In the genomic region with DNA sequence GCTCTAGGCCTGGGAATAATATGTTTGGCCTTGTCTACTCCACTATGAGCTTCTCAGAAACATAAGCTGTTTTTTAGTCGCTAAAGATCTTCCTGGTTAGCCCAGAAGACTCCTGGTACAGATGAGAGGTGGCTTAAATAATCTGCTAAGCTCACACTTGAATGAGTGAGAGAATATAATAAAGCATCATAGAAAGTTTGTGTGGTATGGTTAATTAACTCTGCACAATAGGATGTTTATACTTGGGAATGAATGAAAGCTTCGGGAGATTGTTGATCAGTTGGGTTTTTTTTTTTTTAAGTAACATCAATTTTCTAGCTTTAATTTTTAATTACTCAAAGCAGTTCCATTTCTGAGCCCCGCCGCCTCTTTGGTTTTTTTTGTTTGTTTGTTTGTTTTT, we compare ENCODE assay signal across 18 mouse cellular contexts. TPM values are rescaled to one million over a fixed set of nuclear protein-coding genes. Genes with fewer than 3 reads are reported as not detected.
DNase-seq lines count a peak whose midpoint lies in the region; ATAC-seq and TF ChIP-seq lines count a peak whose summit lies in the region.
"Had no signal": no experiment of that assay in that cellular context is flagged by ENCODE, and none has a peak within 500 bp of the region (broad histone marks: within the 10 kb centered on the region; RNA-seq: fewer than 3 reads in every experiment).

No protein-coding gene starts in this region.

- no peak for DNase-seq in layer of hippocampus, adult 2 months (ENCODE audit: low spot score in 2 of 2)
- no peak for DNase-seq in layer of hippocampus, adult 9-10 months (ENCODE audit: low spot score)
- peak; percentile 57 for DNase-seq in Muller cell, postnatal 12 days (ENCODE audit: inconsistent ontology term)
- DNase-seq: adrenal gland, adult 2 months; adrenal gland, postnatal 10 days; adrenal gland, postnatal 36 days; B cell, adult 2 months; cerebellum, adult 11-12 months had no signal

- H3K9ac ChIP-seq in hindbrain, embryonic 15.5 days: no peak overlapping the region
- no peak overlapping the region for H3K9ac ChIP-seq in hindbrain, embryonic 12.5 days
- H3K9ac ChIP-seq: embryonic facial prominence, embryonic 12.5 days; forebrain, embryonic 13.5 days; forebrain, embryonic 15.5 days; forebrain, postnatal 0 days had no signal

- H3K4me3 ChIP-seq in hindbrain, embryonic 15.5 days: no peak overlapping the region
- H3K4me3 ChIP-seq in hindbrain, embryonic 12.5 days: no peak overlapping the region
- no peak overlapping the region for H3K4me3 ChIP-seq in layer of hippocampus, adult 2 months
- H3K4me3 ChIP-seq: embryonic facial prominence, embryonic 10.5 days; embryonic facial prominence, embryonic 12.5 days; forebrain, embryonic 13.5 days; forebrain, embryonic 15.5 days had no signal

- ATAC-seq in hindbrain, embryonic 15.5 days (ENCODE audit: low FRiP score, low read depth): no peak
- ATAC-seq in hindbrain, embryonic 12.5 days (ENCODE audit: low FRiP score): no peak
- ATAC-seq: CD4-positive, CD25-positive, alpha-beta regulatory T cell, adult 4 months had no signal

- WGBS in hindbrain, embryonic 15.5 days: 64% methylated on average over 4 of the region's 4 CpGs
- WGBS in hindbrain, embryonic 12.5 days: 85% methylated on average over 4 of the region's 4 CpGs

- H3K27ac ChIP-seq in hindbrain, embryonic 15.5 days (replicated peaks): no peak overlapping the region
- H3K27ac ChIP-seq in hindbrain, embryonic 12.5 days: no peak overlapping the region
- peak overlapping the region; percentile 70 for H3K27ac ChIP-seq in layer of hippocampus, adult 2 months
- H3K27ac ChIP-seq: embryonic facial prominence, embryonic 10.5 days; embryonic facial prominence, embryonic 12.5 days; forebrain, embryonic 13.5 days; forebrain, embryonic 15.5 days had no signal

- TF ChIP-seq CTCF in layer of hippocampus, adult 2 months (conservative IDR thresholded peaks at IDR 0.05): no peak

- H3K36me3 ChIP-seq in hindbrain, embryonic 15.5 days: no peaks in the 10 kb centered on the region
- no peaks in the 10 kb centered on the region for H3K36me3 ChIP-seq in hindbrain, embryonic 12.5 days
- H3K36me3 ChIP-seq: embryonic facial prominence, embryonic 10.5 days; embryonic facial prominence, embryonic 12.5 days; forebrain, embryonic 15.5 days; G1E had no signal

- no peaks in the 10 kb centered on the region for H3K9me3 ChIP-seq in hindbrain, embryonic 15.5 days
- H3K9me3 ChIP-seq in hindbrain, embryonic 12.5 days (replicated peaks): no peaks in the 10 kb centered on the region
- H3K9me3 ChIP-seq: embryonic facial prominence, embryonic 10.5 days; embryonic facial prominence, embryonic 12.5 days; forebrain, embryonic 13.5 days; forebrain, embryonic 15.5 days; G1E had no signal

- peak overlapping the region; percentile 6; the same call in 1 of the 2 replicates for H3K4me2 ChIP-seq in hindbrain, embryonic 15.5 days
- no peak overlapping the region for H3K4me2 ChIP-seq in hindbrain, embryonic 12.5 days (replicated peaks)
- H3K4me2 ChIP-seq: embryonic facial prominence, embryonic 12.5 days; forebrain, embryonic 15.5 days had no signal

- H3K27me3 ChIP-seq in hindbrain, embryonic 15.5 days: no peaks in the 10 kb centered on the region
- H3K27me3 ChIP-seq in hindbrain, embryonic 12.5 days: no peaks in the 10 kb centered on the region
- H3K27me3 ChIP-seq: embryonic facial prominence, embryonic 12.5 days; forebrain, embryonic 13.5 days; forebrain, embryonic 15.5 days had no signal

- peaks cover 6% of the 10 kb centered on the region; the same call in 1 of the 2 replicates for H3K4me1 ChIP-seq in hindbrain, embryonic 15.5 days (replicated peaks)
- H3K4me1 ChIP-seq in hindbrain, embryonic 12.5 days: no peaks in the 10 kb centered on the region
- H3K4me1 ChIP-seq: embryonic facial prominence, embryonic 10.5 days; embryonic facial prominence, embryonic 12.5 days had no signal

RNA-seq across cellular contexts. Expression of a gene that starts 8.8 kb away (rescaled TPM):
- 3.3 and 4.3 TPM in 2 replicates for polyA plus RNA-seq in hindbrain, embryonic 15.5 days (2015; fragmentation: Nextera tagmentation; extraction: Ambion mirVana)
- polyA plus RNA-seq in hindbrain, embryonic 12.5 days (2016; fragmentation: Nextera tagmentation; extraction: Ambion mirVana): 0.52 and 0.53 TPM in 2 replicates
- total RNA-seq in layer of hippocampus, adult 2 months (2021): 10 to 100 TPM; 15.2 to 17.3 TPM
- total RNA-seq: adrenal gland, adult 2 months; adrenal gland, postnatal 36 days; CH12.LX had no signal
- polyA plus RNA-seq: adrenal gland, adult 2 months; embryonic facial prominence, embryonic 10.5 days; G1E had no signal

RNA-seq across cellular contexts. Expression of a gene that starts 43.3 kb away (rescaled TPM):
- polyA plus RNA-seq in hindbrain, embryonic 15.5 days (2015; fragmentation: Nextera tagmentation; extraction: Ambion mirVana): 42.5 and 44.8 TPM in 2 replicates
- polyA plus RNA-seq in hindbrain, embryonic 12.5 days (2016; fragmentation: Nextera tagmentation; extraction: Ambion mirVana): 46.8 and 51.6 TPM in 2 replicates
- 100 to 1,000 TPM; 104 to 108 TPM for total RNA-seq in layer of hippocampus, adult 2 months (2021)
